Mouse (Mus musculus): ENCODE measurements around the gene Gucy2g. TPM values are rescaled to one million over a fixed set of nuclear protein-coding genes. Genes with fewer than 3 reads are reported as not detected.
A peak's percentile ranks its signal among the peaks of the same experiment; 100 is the strongest.

Gene Gucy2g
- total and polyA plus RNA-seq, 3 experiments = not detected

DNA sequence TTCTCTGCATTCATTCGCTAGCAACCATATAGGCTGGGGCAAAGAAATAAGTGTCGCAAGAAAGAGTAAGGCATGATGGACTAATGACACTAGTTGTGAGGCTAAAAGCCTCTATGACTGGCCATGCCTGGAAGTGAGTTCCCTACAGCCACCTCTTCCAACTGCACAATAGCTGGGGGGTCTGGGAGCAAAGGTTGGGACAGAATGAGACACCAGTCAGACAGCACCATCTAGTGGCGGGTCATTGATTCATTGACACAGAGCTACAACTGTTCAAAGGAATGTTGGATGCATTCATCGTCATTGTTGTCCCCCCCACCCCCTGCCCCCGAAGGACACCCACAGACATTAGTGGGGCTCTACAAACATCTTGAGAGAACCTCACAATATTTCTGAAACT is 42.7 kb downstream of the Gucy2g start:
- Histone ChIP-seq H3K36me3 (replicated peaks in 1 of 2; ENCODE audit: control insufficient read depth in 1 of 2, insufficient read depth in 1 of 2, low read length in 1 of 2) (no peaks in the 10 kb centered on the region), H3K27ac (ENCODE audit: insufficient read depth, low read depth) (no peak overlapping the region), H3K4me2 (ENCODE audit: insufficient read depth, low read depth, poor library complexity, severe bottlenecking) (peak overlapping the region; percentile 47; the same call in 1 of the 2 replicates), H3K9ac (ENCODE audit: insufficient read depth, low read depth) (no peak overlapping the region), H3K27me3 (replicated peaks) (peaks cover 4% of the 10 kb centered on the region), H3K9me3 (replicated peaks; ENCODE audit: low read length) (no peaks in the 10 kb centered on the region), H3K4me1 (ENCODE audit: control insufficient read depth in 1 of 2, insufficient read depth in 2 of 2) (peaks cover 0 to 17% of the 10 kb centered on the region in 2 experiments; a peak in 2 of 4 replicates), H3K79me2 (replicated peaks; ENCODE audit: control insufficient read depth, extremely low read depth, insufficient read depth, poor library complexity, severe bottlenecking) (no peaks in the 10 kb centered on the region), H3K4me3 (replicated peaks in 1 of 3; ENCODE audit: low read depth in 2 of 3, low read length in 2 of 3, poor library complexity in 1 of 3) (no peak overlapping the region)
- dilution Hi-C loops (cut with MboI; ENCODE audit: extremely low pct_ligation_motif_present, extremely low pct_unique_long_range_greater_than_20kb, low sequenced_read_pairs) (no loop called here), in situ Hi-C loops (cut with MboI; ENCODE audit: low pct_ligation_motif_present, low pct_unique_long_range_greater_than_20kb, low sequenced_read_pairs) (no loop called here)
- TF ChIP-seq ZKSCAN1 (IDR thresholded peaks at IDR 0.05; ENCODE audit: borderline replicate concordance, low read depth, low read length) (no peak), HCFC1 (IDR thresholded peaks at IDR 0.05; ENCODE audit: low read depth, low read length) (no peak), IRF4 (IDR thresholded peaks at IDR 0.05; ENCODE audit: low read depth, low read length) (no peak), MXI1 (IDR thresholded peaks at IDR 0.05; ENCODE audit: low read depth, low read length) (no peak), SIN3A (IDR thresholded peaks at IDR 0.05; ENCODE audit: low read length) (no peak), ZNF384 (IDR thresholded peaks at IDR 0.05; ENCODE audit: low read depth, low read length) (no peak), CTCF (conservative IDR thresholded peaks at IDR 0.05 in 1 of 2, IDR thresholded peaks at IDR 0.05 in 1 of 2; ENCODE audit: low read depth in 2 of 2, low read length in 2 of 2) (peak; percentile 60 to 85), SMC3 (IDR thresholded peaks at IDR 0.05; ENCODE audit: low read depth, low read length) (peak; percentile 67), RAD21 (IDR thresholded peaks at IDR 0.05; ENCODE audit: low read depth, low read length) (peak; percentile 87)
- DNase-seq (ENCODE audit: extremely low read depth) = peak; percentile 58

DNA sequence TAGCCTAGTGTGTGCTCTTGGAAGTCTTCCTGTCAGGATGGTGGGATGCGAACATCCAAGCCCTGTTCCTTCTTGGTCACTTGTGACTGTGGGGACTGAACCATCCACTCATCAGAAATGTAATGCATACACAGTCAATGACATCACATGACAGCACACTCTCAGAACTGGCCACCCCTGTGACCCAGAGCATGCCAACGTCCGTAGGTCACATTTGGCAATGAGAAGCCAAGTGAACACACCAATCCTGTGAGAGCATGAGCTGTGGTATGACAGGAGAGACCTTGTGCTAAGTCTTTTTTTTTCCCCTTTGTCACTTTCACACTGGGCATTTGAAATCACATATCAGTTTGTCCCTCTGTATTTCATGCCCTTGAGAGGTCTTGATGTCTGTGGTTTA is 45.5 kb downstream of the Gucy2g start:
- Histone ChIP-seq H3K27ac (ENCODE audit: insufficient read depth, low read depth) (no peak overlapping the region), H3K36me3 (replicated peaks in 1 of 2; ENCODE audit: control insufficient read depth in 1 of 2, insufficient read depth in 1 of 2, low read length in 1 of 2) (no peaks in the 10 kb centered on the region), H3K4me3 (replicated peaks in 1 of 3; ENCODE audit: low read depth in 2 of 3, low read length in 2 of 3, poor library complexity in 1 of 3) (no peak overlapping the region), H3K27me3 (replicated peaks) (peaks cover 1% of the 10 kb centered on the region), H3K9ac (ENCODE audit: insufficient read depth, low read depth) (no peak overlapping the region), H3K4me2 (ENCODE audit: insufficient read depth, low read depth, poor library complexity, severe bottlenecking) (no peak overlapping the region), H3K79me2 (replicated peaks; ENCODE audit: control insufficient read depth, extremely low read depth, insufficient read depth, poor library complexity, severe bottlenecking) (no peaks in the 10 kb centered on the region), H3K4me1 (ENCODE audit: control insufficient read depth in 1 of 2, insufficient read depth in 2 of 2) (peaks cover 0 to 18% of the 10 kb centered on the region in 2 experiments; a peak in 2 of 4 replicates), H3K9me3 (replicated peaks; ENCODE audit: low read length) (no peaks in the 10 kb centered on the region)
- in situ Hi-C loops (cut with MboI; ENCODE audit: low pct_ligation_motif_present, low pct_unique_long_range_greater_than_20kb, low sequenced_read_pairs) (no loop called here), dilution Hi-C loops (cut with MboI; ENCODE audit: extremely low pct_ligation_motif_present, extremely low pct_unique_long_range_greater_than_20kb, low sequenced_read_pairs) (no loop called here)
- TF ChIP-seq ETS1 (conservative IDR thresholded peaks at IDR 0.05; ENCODE audit: low read depth, low read length) = no peak
- no peak for TF ChIP-seq E2F4 (IDR thresholded peaks at IDR 0.05; ENCODE audit: insufficient replicate concordance, low read depth, low read length)
- TF ChIP-seq MAFK (IDR thresholded peaks at IDR 0.05; ENCODE audit: insufficient replicate concordance, low read length) = no peak
- no peak for TF ChIP-seq PAX5 (IDR thresholded peaks at IDR 0.05; ENCODE audit: low read length)
- no peak for TF ChIP-seq NELFE (IDR thresholded peaks at IDR 0.05; ENCODE audit: low read depth, low read length)
- no peak for TF ChIP-seq ZC3H11A (IDR thresholded peaks at IDR 0.05; ENCODE audit: low read depth, low read length)
- no peak for TF ChIP-seq MYC (IDR thresholded peaks at IDR 0.05; ENCODE audit: low read depth, low read length)
- TF ChIP-seq NRF1 (IDR thresholded peaks at IDR 0.05; ENCODE audit: low read depth, low read length) = no peak
- TF ChIP-seq POLR2AphosphoS2 (IDR thresholded peaks at IDR 0.05; ENCODE audit: low read depth, low read length) = no peak
- TF ChIP-seq USF1 (IDR thresholded peaks at IDR 0.05; ENCODE audit: low read depth, low read length) = no peak
- TF ChIP-seq IRF4 (IDR thresholded peaks at IDR 0.05; ENCODE audit: low read depth, low read length) = no peak
- TF ChIP-seq ZKSCAN1 (IDR thresholded peaks at IDR 0.05; ENCODE audit: borderline replicate concordance, low read depth, low read length) = no peak
- TF ChIP-seq SIN3A (IDR thresholded peaks at IDR 0.05; ENCODE audit: low read length) = no peak
- TF ChIP-seq CHD2 (IDR thresholded peaks at IDR 0.05; ENCODE audit: low read length) = no peak
- no peak for TF ChIP-seq RCOR1 (conservative IDR thresholded peaks at IDR 0.05; ENCODE audit: low read depth, low read length)
- TF ChIP-seq GABPA (IDR thresholded peaks at IDR 0.05; ENCODE audit: insufficient replicate concordance, low read depth, low read length) = no peak
- no peak for TF ChIP-seq JUND (conservative IDR thresholded peaks at IDR 0.05; ENCODE audit: low read depth, low read length)
- no peak for TF ChIP-seq EP300 (IDR thresholded peaks at IDR 0.05; ENCODE audit: low read length)
- TF ChIP-seq POLR2A (IDR thresholded peaks at IDR 0.05; ENCODE audit: low read depth, low read length) = no peak
- DNase-seq (ENCODE audit: extremely low read depth) = no peak

Measured in CH12.LX (cell line).